Mouse (Mus musculus) heart, adult 8-10 months (tissue): ENCODE measurements around the gene Swsap1. TPM values are rescaled to one million over a fixed set of nuclear protein-coding genes. Genes with fewer than 3 reads are reported as not detected.
A peak's percentile ranks its signal among the peaks of the same experiment; 100 is the strongest.

Experiments
- DNase-seq: peaks from one replicate; pipeline ENCODE4 v3.0.0; 2022; ENCODE audit warnings: low spot score
- total RNA-seq, 4 experiments: library from RNA; stranded (reverse); gene quantifications; 2 replicates each; pipeline ENCODE4 v1.2.4; 2022

The Swsap1 gene
- total RNA-seq, 4 experiments from 2014 or later = 8.5 to 8.9 (median 8.7) TPM

GRCm38 (mm10) chr9:21935466-21936131 is 20.0 kb upstream of the Swsap1 start:
- no peak for DNase-seq

- DNase-seq = peak; percentile 94
Observed at GRCm38 (mm10) chr9:21936692-21937570, 18.6 kb upstream of the Swsap1 start, which contains the start of gene Plppr2. Plppr2 (plus strand) TSS chr9:21937033.

DNA sequence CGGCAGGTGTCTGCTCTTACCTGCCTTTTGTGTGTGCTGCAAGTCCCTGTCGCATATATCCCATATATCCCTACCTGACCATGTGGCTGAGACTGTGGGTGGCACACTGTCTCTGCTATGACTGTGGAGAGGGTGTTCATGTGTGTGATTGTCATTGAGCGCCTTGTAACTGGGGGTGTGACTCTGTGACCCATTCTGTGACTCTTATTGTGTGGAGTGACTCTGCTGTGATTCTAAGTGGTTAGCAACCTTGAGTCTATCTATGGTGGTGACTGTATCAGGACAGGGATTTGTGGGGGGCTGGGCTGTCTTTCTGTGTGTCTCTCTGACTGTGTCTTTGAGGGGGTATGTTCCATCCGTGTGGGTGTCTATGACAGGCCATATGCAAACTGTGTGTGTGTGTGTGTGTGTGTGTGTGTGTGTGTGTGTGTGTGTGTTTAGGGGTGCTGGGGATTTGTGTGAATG is 17.8 kb upstream of the Swsap1 start:
- DNase-seq = no peak

GRCm38 (mm10) chr9:21938234-21938855 is 17.2 kb upstream of the Swsap1 start:
- no peak for DNase-seq

DNA sequence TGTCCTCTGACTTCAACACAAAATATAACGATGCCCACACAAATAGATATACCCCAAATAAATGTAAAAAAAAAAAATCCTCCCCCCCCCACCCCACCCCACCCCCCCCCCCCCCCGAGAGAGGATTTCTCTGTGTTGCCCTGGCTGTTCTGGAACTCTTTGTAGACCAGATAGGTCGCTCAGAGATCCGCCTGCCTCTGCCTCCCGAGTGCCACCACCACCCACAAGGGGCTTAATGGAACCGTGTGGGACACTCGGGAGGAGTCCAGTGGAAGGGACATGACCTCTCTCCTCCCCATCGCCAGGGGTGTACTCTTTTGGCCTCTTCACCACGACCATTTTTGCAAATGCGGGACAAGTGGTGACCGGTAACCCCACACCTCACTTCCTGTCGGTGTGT is 12.5 kb upstream of the Swsap1 start:
- no peak for DNase-seq

- DNase-seq = no peak
Observed at GRCm38 (mm10) chr9:21943638-21944037, 11.9 kb upstream of the Swsap1 start.

DNA sequence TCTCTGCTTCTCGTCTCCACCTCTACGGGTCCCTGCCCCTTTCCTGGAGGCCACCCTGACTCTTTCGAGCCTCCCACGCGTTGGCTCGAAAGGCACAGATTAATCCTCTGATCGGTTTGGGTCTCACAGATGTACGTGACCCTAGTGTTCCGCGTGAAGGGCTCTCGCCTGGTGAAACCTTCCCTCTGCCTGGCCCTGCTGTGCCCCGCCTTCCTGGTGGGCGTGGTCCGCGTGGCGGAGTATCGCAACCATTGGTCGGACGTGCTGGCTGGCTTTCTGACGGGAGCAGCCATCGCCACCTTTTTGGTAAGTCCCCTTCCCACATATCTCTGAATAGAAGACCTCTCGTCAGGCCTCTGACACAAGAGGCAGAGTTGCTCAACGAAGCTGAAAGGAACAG is 11.3 kb upstream of the Swsap1 start:
- no peak for DNase-seq

GRCm38 (mm10) chr9:21947540-21948130 is 7.9 kb upstream of the Swsap1 start:
- DNase-seq = no peak

- DNase-seq = no peak
Observed at GRCm38 (mm10) chr9:21948146-21948545, 7.4 kb upstream of the Swsap1 start.

- DNase-seq = no peak
Observed at GRCm38 (mm10) chr9:21948790-21949189, 6.8 kb upstream of the Swsap1 start.

DNA sequence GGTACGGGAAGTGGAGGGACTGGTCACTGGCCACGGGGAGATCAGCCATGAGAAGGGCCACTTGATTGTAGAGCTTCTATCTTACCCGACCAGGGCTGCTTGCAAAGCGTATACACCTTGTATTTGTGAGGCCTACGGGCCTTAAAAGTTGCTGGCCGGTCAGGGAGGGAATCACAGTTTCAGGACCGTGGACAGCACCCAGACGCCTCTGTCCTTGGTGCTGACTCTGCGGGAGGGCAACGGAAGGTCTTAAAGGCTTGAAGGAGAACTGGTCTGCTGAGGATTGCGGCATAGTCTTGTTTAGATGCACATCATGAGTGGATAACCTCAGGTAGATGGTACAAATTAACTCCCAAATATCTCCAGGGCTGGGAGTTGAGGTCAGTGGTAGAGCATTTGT is 5.2 kb upstream of the Swsap1 start:
- DNase-seq = peak; percentile 67

- no peak for DNase-seq
Observed at GRCm38 (mm10) chr9:21951977-21952376, 3.6 kb upstream of the Swsap1 start.

DNA sequence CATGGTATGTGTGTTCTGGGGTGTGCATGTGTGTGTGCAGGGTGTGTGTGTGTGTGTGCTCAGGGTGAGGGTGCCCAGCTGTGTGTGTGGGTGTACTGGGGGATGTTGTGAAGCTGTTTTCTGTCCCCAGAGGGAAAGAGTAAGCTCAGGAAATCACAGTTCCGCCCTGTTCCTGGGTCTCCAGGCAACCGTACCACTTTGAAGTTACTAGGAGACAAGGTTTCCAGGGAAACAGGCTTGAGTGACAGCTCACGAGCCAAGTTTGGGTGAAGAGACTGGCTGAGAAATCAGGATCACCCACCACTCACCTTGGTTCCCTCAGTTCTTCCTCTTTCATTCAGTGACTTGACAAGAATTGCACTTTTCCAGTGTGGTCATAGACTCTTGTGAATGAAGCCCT is 2.0 kb upstream of the Swsap1 start:
- DNase-seq = no peak

DNA sequence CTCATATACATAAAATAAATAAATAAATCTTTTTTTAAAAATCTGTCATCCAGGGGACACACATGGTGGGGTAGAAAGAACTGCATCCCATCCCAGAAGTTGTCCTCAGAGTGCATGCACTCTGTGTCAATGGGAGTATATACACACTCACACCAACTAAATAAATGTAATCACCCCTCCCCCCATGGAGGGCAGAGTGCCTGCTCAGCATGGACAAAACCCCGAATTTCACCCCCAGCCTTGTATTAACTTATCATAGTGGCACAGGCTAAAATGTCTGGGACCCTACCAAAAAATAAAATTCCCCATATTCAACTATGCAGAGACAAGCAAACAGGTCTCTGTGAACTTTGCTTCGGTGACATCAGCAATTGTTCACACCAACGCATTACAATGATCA is 920 bp upstream of the Swsap1 start:
- no peak for DNase-seq

DNA sequence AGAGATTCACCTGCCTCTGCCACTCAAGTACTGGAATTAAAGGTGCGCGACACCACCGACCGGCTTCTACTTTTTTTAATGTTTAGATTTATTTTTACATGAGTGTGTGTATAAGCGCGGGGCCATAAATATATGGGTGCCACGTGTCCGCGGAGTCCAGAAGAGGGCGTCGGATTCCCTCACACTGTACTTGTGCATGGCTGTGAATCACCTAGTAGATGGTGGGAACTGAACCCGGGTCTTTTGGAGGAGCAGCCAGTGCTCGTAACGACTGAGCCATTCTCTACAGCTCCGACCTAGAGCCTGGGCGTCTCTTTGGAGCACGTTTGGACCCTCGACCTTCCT is 358 bp upstream of the Swsap1 start:
- DNase-seq = no peak

GRCm38 (mm10) chr9:21958372-21958771 is 2.8 kb downstream of the Swsap1 start:
- DNase-seq = no peak

GRCm38 (mm10) chr9:21959244-21959643 is 3.7 kb downstream of the Swsap1 start:
- DNase-seq = no peak

- no peak for DNase-seq
Observed at GRCm38 (mm10) chr9:21960135-21960534, 4.6 kb downstream of the Swsap1 start.

GRCm38 (mm10) chr9:21960558-21961208 is 5.1 kb downstream of the Swsap1 start:
- DNase-seq = no peak

DNA sequence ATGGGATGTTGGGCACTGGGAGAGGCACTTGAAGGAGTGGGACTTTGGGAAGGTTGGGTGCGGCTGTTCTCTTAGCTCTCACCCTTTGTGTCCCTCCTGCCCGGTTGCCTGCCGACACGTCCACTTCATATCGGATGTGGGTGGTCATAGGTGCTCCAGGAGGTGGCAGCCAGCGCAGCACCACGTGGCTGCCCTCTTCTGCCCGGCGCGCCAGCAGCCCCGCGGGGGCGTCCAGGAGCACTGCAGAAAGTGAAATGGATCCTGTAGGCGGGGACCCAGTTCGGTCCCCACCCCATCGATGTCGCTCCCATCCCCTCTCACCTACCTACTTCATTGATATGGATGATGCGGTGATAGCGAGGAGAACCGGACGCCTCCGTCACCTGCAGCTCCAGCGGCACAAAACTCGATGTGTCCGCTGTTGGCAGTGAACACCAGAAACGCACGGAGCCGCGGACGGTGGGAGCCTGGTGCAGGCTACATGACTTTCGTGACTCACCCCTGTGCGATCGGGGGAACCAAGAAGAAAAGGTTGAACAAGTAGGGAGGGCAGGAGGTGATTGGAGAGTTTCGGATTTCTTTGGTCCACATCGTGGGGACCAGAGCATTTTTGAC is 5.9 kb downstream of the Swsap1 start:
- DNase-seq = no peak

GRCm38 (mm10) chr9:21962010-21962409 is 6.5 kb downstream of the Swsap1 start:
- no peak for DNase-seq
